Mouse (Mus musculus): ENCODE data around the gene Uhrf2.
"Not testable (repeated sequence)": the region's sequence is repeated elsewhere in the genome, so short reads cannot be mapped to it uniquely, and the experiment has no call there.

Uhrf2 gene

DNA sequence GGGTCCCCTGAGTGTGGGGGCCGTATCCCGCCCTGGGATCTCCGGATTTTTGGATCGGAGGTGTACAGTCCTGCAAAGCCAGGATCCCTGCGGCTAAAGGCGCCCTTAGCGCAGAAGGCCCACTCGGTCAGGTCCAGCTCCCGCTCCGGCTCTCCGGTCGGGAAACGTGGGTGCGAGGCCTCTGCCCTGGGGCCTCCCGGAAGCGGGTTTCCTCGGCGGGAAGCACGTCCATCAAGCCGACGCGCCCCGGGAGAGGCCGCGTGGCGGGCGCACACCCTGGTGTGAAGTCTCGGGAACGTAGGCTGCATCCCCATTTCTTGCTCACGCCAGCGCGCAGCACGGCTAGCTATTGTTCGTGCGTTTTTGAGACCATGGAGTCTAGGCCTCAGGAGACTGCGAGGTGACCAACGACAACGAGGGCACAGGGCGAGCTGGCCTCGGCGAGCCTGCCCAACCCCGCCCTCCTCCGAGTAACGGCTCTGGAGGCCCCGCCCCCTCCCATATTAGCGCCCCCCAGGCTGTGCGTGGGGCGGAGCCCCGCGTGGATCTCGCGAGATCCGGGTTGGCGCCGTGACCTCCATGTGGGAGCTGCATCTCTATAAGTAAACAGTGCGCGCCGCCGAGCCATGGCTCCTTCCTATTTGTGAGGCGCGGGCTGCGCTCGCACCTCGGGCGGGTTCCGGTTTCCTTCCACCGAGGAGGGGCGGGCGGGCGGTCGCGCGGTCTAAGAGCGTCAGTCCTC, at the start of gene Uhrf2:
Gene Uhrf2, plus strand, starts transcription at position 620 of the 742 bp plus-strand sequence.
- peak; percentile 98 for DNase-seq

DNA sequence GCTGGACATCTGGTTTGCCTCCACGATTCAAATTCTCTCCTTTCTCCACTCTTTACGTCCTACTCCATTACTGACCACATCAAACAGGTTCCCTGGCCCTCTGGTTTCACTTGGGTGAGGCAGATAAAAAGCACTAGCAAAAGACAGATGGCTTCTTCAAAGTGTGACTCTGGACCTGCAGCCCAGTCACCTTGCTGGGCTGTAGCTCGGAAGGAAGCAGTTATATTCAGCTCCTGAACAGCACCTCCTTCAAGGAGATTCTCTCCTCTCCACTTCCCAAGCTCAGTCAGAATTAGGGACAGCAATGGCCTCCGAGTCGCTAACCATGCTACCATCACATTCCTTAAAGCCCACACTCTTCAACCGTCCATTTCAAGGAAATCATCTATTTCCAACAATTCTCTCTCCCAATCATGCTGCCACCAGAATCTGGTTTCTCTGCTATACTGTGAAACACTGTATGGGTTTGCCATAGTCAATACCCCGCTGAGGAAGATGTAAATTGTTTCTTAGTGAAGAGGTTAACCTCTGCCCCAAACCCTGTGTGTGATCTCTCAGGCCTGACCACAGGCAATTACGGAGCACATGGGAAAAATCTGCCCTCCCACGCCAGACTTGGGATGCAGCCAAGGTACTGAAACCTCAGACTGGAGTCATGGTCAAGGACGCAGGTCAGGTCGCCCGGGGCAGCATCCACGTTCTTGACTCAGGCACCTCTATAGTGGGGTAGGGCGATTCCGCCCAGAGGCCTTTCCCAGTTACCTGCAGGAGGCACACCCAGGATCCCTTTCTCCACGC, 45.9 kb upstream of the Uhrf2 start:
- peak; percentile 90 for DNase-seq

DNA sequence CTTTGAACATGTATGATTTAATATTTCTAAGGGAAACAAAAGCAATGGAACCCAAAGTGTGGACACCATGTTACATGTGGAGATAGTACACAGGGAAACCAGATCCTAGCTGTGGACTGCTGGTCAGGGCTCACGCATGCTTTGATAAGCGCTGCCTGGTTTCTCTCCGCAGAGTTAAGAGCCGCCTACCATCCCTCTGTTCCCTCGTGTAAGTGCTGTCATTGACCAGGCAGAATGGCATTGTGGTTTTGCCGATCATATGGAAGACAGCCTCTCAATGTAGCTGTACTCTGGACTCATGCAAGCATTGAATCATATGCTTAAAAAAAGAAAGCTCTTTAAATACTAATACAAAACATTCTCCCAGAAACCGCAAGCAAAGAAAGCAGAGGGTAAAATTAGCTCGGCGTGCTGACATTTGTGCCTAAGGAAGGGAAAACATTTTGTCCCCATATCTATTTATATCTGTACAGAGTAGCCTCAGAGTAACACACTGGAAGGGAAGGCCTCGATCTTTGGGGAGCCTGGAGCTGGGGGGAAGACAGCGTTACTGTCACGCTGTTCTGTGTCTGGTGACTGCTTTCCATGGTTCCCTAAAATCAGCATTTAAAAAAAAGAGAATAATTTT, 43.7 kb upstream of the Uhrf2 start:
- no peak for DNase-seq

DNA sequence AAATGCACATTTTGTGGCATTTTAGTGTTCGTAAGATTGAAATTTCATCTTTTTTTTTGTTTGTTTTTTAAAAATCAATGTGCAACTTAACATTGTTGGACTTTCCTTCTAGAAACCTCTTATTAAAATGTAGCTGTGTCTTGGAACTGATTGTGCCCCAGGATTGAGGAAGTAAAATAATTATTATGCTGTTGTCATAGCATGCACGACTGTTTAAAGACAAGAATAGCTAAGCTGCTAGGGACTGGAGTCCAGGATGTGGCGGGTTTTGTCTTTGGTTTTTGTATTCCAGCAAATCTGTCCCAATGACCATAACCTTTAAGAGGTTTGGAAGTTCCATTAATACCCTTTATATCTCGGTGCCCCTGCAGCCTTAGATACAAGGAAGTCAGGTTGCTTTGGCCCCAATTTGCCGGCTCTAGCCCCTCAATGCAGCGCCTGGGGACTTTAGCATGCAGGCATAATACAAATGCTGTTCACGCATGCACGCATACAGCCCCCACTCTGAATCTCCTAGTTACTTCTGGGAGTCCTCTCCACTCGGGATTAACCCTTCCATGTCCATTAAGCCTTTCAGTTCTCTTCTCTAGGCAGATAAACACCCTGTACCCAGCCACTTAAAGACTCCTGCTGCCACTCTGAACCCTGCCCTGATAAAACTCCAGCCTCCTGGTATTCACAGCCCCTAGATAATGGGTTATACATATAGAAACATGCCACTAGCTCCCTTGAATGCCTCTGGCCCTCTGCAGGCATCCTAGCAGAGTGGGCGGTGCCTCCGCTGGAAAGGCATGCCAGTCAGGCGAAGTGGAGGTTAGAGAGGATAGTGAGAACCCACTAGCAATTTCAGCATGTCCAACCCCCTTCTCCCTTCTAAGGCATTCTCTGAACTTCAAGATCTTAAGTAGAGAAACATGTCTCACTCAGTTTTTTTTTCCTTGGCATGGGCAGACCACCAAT, 29.6 kb upstream of the Uhrf2 start:
- no peak for DNase-seq

DNA sequence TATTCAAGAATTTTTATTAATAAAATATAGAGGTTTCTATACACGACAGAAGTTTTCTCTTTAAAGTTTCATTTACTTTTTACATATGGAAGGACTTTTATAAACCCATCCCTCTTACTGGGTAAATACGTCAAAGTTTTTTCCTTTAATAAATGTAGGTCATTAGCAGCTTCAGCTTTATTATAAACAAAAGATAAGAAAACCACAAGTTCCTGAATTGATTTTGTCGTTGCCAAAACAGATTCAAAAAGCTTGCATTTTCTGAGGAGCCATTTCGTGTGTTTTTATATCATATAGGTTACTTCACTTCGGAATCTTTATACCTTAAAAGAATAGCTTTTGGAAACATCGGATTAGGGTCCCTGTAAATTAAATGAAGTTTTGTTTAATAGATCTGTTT, 28.8 kb upstream of the Uhrf2 start:
- no peak for DNase-seq

DNA sequence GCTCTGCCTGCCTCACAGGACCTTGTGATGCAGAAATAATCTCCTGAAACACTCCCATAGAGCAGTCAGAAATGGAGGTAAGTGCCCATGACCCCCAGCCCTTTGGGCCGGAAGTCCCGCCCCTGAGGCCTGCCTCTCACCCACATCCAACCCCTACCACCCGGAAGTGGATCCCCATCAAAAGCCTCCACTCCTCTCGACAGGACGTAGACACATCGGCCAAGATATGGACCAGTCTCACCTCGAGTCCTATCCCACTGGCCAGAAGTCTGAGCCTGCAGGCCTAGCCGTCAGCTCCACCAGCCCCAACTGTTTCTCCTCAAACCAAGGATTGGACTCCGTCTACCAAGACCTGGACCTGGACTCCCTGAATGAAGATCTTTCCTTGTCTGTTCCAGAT, 26.7 kb upstream of the Uhrf2 start, which contains the start of gene Trpd52l3:
Gene Trpd52l3, plus strand, starts transcription at position 170 of the 400 bp plus-strand sequence.
- DNase-seq = no peak

DNA sequence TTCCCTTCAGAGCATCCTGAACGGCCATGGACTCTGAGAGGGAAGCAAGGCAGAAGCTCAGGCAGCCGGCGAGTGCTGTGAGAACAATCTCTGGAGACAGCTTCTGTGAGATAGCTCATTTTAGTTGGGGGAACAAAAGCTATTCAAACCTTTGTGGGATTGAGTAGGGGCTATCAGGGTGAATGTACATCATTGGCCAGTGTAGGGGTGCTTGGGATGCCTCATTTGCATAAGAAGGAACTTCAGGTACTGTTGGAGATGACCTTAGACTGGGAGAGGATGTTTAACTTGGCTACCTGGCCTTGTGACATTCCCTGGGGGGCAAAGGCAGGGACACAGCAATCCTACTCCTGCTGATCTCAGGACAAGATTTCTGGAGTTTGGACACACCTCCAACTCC, 23.9 kb upstream of the Uhrf2 start:
- no peak for DNase-seq

DNA sequence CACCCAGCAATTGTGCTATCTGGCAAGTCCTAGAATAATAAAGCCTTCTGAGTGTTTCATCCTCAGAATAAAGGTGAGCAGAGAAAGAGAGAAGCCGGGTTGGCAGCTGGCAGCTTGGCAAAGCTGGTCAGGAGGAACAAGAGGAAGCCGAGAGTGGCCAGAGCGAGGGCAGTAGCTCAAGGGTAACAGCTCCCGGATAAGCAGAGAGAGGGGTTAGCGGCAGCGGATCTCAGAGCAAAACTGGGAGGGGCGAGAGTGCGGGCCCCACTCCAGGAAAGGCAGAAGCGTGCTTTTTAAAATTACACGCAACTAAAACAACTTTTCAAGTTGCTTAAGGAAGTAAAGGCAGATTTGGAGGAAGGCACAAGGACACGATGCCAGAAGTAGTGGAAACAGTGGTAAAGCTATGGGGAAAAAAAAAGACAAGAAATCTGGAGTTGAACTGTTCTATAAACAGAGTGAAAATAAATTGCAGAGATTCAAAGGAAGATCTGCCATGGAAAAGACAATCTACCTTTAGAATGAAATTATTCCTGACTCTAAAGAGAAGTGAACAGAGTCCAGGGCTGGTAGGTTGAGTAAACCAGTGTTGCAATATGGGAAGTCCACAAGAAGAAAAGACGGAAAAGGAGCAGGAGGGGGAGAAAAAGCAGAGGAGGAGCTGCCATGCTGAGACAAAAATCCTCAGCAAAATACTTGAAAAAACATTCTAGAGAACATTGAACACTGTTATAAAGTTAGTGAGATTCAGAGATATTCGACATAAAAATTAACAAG, 19.6 kb upstream of the Uhrf2 start:
- DNase-seq = no peak

DNA sequence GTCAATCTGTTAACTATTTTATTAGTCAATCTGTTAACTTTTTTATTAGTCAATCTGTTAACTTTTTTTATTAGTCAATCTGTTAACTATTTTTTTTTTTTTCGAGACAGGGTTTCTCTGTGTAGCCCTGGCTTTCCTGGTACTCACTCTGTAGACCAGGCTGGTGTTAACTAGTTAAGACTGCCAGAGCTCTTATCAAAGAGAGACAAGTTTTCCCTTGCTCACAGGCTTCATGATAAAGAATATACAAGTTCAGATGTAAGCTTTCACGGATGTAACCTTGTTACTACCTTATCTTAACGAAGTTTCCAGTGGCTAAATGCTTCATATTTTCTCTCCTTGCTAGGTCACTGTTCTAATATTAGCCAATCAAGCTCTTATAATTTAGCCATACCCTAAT, 16.0 kb upstream of the Uhrf2 start:
- no peak for DNase-seq

DNA sequence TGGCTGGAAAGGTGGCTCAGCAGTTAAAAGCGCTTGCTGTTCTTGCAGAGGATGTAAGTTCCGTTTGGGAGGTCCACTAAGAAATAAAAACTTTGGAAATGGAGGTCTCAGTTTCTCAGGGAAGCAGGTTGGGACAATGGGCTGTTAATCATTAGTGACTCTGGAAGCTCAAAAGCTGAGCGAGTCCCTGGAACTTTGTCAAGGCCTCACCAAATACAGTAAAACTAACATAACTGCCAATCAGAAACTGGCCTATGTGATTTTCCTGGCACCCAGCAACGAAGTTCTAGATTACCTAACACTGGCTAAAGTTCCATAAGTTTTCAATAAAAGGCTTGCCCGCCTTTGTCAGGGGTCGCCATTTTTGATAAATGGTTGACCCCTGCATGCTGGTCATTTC, 14.2 kb upstream of the Uhrf2 start:
- DNase-seq = no peak

DNA sequence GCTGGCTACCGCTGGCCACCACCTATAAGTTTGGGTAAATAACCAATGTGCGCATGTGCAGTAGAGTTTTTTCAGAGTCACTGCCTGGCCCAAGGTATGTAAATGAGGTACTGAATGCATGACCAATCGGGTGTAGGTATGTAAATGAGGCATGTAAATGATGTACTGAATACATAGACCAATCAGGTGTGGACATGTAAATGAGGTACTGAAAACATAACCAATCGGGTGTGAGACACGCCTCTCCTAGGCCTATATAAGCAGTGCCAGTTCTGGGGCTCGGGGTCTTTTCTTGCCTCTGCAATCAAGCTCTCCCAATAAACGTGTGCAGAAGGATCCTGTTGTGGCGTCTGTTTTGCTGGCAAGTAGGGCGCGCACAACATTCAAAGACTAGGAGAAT, 6.9 kb upstream of the Uhrf2 start:
- not testable (repeated sequence) for DNase-seq

DNA sequence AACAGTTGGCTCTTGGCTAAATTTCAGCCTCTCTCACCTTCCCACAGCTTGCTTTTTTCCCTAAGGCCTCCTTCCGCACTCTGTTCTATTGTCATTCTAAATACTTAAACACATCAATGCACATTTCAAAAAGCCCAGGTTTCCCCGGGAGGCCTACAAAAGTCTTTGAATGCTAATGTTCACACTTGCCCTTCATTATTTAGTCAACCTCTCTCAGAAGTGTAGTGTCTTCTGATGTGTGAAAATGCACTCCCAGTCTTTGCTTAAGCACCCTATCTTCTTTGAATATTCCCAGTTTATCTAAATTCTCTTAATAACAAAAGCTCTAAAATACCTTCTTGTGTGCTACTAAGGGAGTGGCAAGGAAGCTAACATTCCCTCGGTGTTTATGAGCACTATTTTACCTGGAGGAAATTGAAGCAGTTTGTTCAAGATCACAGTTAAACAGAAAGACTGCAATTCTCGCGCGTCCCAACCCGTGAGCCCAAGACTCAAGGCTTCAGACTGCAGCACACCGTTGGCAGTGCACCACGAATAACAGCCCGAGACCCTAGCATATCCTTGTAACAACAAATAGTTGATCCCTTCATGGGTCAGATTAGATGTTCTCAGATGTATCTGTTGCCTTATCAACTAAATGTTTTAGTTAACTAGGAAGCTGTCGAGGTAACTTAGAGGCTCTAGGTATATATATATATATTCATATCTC, 1.2 kb upstream of the Uhrf2 start:
- no peak for DNase-seq

DNA sequence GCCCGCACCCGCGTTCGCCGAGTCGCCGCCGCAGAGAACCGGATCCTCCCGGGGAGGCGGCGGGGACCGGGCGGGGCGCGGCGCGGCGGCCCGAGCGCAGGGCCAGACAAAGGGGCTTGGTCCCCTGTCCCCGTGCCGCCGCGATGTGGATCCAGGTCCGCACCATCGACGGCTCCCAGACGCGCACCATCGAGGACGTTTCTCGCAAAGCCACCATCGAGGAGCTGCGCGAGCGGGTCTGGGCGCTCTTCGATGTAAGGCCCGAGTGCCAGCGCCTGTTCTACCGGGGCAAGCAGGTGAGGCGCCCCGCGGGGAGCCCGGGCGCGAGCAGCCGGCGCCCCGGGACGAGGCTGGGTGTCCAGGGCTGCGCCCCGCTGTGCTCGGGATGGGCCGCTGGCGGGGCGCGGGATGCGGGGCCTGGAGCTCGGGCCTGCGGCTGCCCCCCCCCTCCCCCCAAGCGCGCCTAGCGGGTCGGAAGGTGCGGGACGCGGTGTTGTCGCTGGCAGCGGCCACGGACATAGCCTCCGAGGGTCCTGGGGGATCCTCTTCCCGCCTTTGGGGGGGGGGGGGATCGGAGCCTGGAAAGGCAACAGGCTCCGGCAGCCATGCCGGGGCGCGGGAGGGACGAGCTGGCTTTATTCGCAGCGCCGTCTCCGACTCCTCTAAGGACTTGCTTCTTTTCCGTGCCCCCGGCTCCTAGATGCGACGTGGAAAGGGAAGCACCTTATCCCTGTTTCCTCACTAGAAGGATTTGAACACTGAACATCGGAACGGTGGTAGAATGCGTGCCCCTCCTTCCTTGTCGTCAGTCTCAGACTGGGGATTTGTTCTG, 539 bp downstream of the Uhrf2 start:
- DNase-seq = peak; percentile 25

DNA sequence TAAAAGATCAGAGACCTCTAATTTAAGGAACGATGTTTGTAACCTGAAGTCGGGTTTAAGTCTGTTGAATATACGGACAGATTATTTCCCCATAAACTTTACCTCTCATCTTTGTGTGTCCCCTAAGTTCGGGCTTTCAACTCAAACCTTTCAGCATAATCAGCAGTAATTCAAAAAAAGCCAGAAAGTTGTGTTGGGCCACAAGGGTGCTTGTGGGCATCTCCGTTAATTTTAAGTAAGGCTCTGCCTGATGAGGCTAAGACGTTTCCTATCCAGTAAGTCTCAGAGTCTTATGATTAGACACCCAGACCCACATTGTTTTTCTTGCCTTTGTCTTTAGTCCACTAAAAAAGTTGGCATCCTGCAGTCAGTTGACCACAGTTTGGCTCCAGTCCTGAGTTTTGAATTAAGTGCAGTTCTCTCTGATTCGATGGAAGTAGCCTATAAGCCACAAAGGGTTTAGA, 1.2 kb downstream of the Uhrf2 start:
- DNase-seq = peak; percentile 40

DNA sequence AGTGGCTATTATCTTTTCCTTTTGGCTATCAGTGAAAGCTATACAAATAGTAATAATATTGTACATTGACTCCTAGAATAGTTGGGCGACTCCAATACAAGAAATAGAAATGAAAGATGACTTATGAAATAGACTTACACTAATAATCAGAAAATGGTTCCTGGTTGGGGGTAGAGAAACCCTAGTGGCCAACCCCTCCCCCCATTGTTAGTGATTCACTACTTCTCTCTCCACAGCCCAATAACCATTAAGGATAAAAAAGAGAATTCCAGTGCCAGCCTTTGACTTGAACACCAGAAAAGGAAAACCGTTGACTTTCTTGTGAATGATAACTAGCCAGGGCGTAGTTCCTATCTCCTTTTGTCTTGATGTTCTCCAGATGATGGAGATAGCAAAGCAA, 1.9 kb downstream of the Uhrf2 start:
- DNase-seq = no peak

DNA sequence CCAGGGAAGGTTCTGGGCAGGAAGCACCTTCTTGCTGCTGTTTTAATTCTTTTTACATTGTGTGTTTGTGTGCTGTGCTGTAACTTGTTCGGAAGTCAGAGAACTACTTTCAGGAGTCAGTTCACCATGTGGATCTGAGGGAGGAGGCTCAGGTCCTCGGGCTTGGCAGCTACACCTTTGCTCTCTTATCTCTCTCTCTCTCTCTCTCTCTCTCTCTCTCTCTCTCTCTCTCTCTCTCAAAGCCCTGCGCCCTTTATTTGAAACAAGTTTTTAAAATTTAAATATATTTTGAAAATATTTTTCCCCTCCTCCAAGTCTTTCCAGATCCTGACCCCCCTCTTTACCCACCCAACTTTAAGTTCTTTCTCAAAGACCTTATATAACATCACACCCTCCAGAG, 5.0 kb downstream of the Uhrf2 start:
- DNase-seq = no peak

DNA sequence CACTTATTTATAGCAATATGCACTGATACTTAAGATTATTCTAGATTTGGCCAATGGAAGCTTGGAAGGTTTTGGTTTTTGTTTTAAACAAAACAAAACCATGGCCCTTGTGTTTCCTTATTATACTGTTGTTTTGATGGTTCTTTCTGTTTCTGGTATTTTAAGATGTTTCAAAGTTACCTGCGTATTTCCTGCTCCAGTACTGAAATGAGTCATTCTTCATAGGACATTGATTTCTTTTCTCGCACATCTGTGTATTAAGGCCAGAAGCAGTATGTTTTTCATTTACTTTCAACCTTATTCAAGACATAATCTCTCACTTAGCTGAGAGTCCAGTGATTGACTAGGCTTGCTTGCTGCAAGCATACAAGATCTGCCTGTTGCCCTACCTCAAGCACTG, 13.4 kb downstream of the Uhrf2 start:
- DNase-seq = no peak

DNA sequence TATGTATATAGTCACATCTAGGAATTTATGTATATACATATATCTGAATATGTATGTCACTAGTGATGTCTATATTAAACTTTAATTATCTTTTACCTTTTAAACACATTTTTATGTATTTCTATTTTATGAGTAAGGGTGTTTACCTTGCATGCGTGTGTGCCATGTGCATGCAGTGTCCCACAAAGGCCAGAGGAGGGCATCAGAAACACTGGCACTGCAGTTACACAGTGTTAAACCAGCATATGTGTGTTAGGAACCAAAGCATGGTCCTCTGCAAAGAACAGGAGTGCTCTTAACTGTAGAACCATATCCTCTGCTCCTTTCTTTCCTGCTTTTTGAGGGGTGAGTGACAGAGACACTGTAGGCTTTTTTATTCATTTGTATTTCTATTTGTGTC, 14.3 kb downstream of the Uhrf2 start:
- DNase-seq = no peak

DNA sequence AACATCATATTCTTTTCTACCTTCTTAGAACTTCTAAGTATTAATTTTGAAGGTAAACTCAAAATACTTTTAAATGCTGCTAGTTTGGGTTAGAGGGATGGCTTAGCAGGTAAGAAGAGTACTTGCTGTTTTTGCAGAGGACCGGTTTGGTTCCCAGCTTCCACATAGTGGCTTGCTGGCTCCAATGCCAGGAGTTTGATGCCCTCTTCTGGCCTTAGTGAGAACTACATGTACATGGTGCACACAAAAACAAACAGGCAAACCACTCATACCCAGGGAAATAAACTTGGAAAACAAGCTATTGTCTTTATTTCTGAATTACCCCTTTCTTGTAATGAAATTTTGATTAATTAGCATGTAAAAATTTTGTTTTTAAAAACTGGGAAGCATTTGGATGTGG, 15.5 kb downstream of the Uhrf2 start:
- no peak for DNase-seq

DNA sequence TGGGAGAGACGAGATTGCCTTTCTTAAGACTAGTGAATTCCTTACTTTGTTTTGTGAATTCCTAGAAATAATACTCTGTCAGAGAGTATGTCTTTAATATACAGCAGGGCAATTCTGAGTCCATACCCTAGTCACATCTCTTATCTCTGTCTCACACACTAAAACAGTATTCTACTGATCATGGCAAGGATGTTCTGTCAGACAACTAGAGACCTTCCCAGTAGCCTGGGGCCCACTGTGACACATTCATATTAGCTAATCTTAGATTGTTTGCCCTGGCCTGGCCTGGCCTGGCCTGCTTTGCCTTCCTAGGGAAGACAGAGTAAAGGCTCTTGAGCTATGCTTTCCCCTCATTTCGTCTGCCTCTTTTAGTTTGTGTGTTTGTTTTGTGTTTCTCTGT, 20.3 kb downstream of the Uhrf2 start:
- DNase-seq = no peak
